Mouse (Mus musculus): ENCODE results near the gene Cyp2c37. TPM values are rescaled to one million over a fixed set of nuclear protein-coding genes. Genes with fewer than 3 reads are reported as not detected.
"Not testable (repeated sequence)": the region's sequence is repeated elsewhere in the genome, so short reads cannot be mapped to it uniquely, and the experiment has no call there.

Gene Cyp2c37
- polyA plus RNA-seq (2015; fragmentation: Nextera tagmentation; extraction: Ambion mirVana), result 0.24 and 0.41 TPM in 2 replicates

DNA sequence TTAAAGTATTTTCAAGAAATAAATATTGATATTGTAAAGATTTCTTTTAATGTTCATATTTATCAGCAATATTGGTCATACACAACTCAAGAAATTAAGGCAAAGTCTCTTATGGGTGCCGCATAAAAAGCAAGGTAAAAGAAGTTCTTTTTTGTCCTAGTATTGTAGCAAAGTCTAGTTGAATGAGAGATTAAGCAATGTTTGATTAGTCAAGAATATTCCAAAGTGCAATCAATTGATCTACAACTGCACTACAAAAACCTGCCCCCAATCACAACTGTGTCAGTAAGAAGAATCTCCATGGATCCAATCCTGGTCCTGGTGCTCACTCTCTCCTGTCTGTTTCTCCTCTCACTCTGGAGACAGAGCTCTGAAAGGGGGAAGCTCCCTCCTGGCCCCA lies at the start of gene Cyp2c37:
Gene Cyp2c37 (plus strand): TSS at position 285 of the 400 bp plus-strand sequence.
- not testable (repeated sequence) for H3K9ac ChIP-seq (ENCODE audit: low read depth, low read length); H3K27me3 ChIP-seq (ENCODE audit: control insufficient read depth, insufficient read depth, low read depth, low read length); ATAC-seq (ENCODE audit: low read depth); H3K9me3 ChIP-seq (replicated peaks; ENCODE audit: control insufficient read depth, low read length); H3K36me3 ChIP-seq (ENCODE audit: control insufficient read depth, insufficient read depth); H3K4me1 ChIP-seq (ENCODE audit: control insufficient read depth, low read depth, low read length); H3K27ac ChIP-seq (ENCODE audit: low read length); H3K4me2 ChIP-seq (ENCODE audit: low read depth, low read length); H3K4me3 ChIP-seq (ENCODE audit: low read depth, low read length)
- 69% methylated on average over 1 of the region's 1 CpGs for WGBS (ENCODE audit: insufficient replicate concordance)

DNA sequence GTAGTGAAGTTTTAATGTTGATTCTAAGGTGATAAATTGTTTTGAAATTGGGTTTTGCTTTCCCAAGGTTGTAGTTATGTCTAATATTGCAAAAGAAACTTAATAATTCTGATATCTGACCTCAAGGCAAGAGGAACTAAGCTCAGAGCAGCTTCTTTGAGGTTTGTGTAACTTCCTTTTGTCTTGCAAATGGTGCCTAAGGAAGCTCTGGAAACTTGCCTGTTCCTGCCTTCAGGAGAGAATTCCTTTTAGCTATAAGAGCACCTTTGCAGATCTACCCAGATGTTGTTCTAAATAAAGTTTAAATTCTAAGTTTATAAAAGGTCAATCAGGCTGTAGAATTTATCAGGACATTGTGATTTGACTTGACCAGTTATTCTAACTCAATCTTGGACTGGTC lies 31.4 kb upstream of the Cyp2c37 start:
- ATAC-seq (ENCODE audit: low read depth); H3K4me1 ChIP-seq (ENCODE audit: control insufficient read depth, low read depth, low read length); H3K9me3 ChIP-seq (replicated peaks; ENCODE audit: control insufficient read depth, low read length); H3K36me3 ChIP-seq (ENCODE audit: control insufficient read depth, insufficient read depth); H3K9ac ChIP-seq (ENCODE audit: low read depth, low read length); H3K27me3 ChIP-seq (ENCODE audit: control insufficient read depth, insufficient read depth, low read depth, low read length); H3K27ac ChIP-seq (ENCODE audit: low read length); H3K4me2 ChIP-seq (ENCODE audit: low read depth, low read length); H3K4me3 ChIP-seq (ENCODE audit: low read depth, low read length): not testable (repeated sequence)

DNA sequence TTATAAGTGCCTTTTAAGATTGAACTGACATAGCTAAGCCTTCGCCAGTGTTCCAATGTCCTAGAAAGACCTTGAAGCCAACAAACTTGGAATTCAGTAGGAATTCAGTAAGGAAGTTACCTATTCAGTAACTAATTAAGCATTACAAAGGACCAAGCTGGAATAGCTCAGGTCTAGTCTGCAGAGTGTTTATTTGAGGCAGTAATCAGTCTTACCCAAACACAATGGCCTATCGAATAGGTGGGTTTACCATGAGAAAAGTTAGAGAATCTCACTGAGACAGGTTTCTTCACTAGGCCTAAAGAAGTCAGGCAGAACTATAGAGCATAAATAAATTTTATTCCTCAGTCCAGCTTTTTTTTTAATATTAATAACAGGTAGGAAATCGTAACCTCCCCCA lies 21.1 kb upstream of the Cyp2c37 start:
- not testable (repeated sequence) for H3K9me3 ChIP-seq (replicated peaks; ENCODE audit: control insufficient read depth, low read length); H3K9ac ChIP-seq (ENCODE audit: low read depth, low read length); H3K4me3 ChIP-seq (ENCODE audit: low read depth, low read length); H3K27me3 ChIP-seq (ENCODE audit: control insufficient read depth, insufficient read depth, low read depth, low read length); H3K4me2 ChIP-seq (ENCODE audit: low read depth, low read length); H3K36me3 ChIP-seq (ENCODE audit: control insufficient read depth, insufficient read depth); ATAC-seq (ENCODE audit: low read depth); H3K4me1 ChIP-seq (ENCODE audit: control insufficient read depth, low read depth, low read length); H3K27ac ChIP-seq (ENCODE audit: low read length)
- 60% methylated on average over 3 of the region's 3 CpGs for WGBS (ENCODE audit: insufficient replicate concordance)

DNA sequence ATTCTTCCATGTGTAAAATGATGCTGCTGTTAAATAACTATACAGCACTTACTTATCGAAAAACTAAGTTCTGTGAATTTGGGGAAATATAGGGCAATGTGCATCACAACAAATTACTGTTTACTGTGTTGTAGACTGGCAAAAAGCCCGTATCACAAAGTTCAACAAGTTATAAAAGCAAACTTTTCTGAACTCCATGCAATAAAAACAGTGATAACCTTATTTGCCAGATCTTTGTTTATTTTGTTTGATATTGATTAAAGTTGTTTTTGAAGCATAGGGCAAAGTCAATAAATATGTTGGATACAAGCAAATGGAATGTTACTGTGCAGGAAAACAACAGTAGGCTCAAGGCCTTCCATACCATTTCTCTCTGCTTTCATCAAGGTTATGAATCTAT lies 2.8 kb upstream of the Cyp2c37 start:
- H3K27ac ChIP-seq (ENCODE audit: low read length), result no peak overlapping the region
- H3K4me2 ChIP-seq (ENCODE audit: low read depth, low read length), result no peak overlapping the region
- no peaks in the 10 kb centered on the region for H3K27me3 ChIP-seq (ENCODE audit: control insufficient read depth, insufficient read depth, low read depth, low read length)
- no peak overlapping the region for H3K9ac ChIP-seq (ENCODE audit: low read depth, low read length)
- WGBS (ENCODE audit: insufficient replicate concordance), result 47% methylated on average over 2 of the region's 2 CpGs
- no peak for ATAC-seq (ENCODE audit: low read depth)
- no peaks in the 10 kb centered on the region for H3K4me1 ChIP-seq (ENCODE audit: control insufficient read depth, low read depth, low read length)
- H3K9me3 ChIP-seq (replicated peaks; ENCODE audit: control insufficient read depth, low read length), result no peaks in the 10 kb centered on the region
- no peak overlapping the region for H3K4me3 ChIP-seq (ENCODE audit: low read depth, low read length)
- no peaks in the 10 kb centered on the region for H3K36me3 ChIP-seq (ENCODE audit: control insufficient read depth, insufficient read depth)

Other genes with a start within 250 kb of the Cyp2c37 start
- gene Cyp2c40, start 179.6 kb upstream of the Cyp2c37 start, polyA plus RNA-seq (2015; fragmentation: Nextera tagmentation; extraction: Ambion mirVana), result 2.7 and 3.6 TPM in 2 replicates
- gene Cyp2c69, start 105.6 kb upstream of the Cyp2c37 start, polyA plus RNA-seq (2015; fragmentation: Nextera tagmentation; extraction: Ambion mirVana), result 0.15 and 0.26 TPM in 2 replicates
- not detected in 2 replicates for gene Cyp2c54, start 81.4 kb downstream of the Cyp2c37 start, polyA plus RNA-seq (2015; fragmentation: Nextera tagmentation; extraction: Ambion mirVana)
- not detected in 2 replicates for gene Cyp2c50, start 97.3 kb downstream of the Cyp2c37 start, polyA plus RNA-seq (2015; fragmentation: Nextera tagmentation; extraction: Ambion mirVana)
- gene Cyp2c70, start 194.9 kb downstream of the Cyp2c37 start, polyA plus RNA-seq (2015; fragmentation: Nextera tagmentation; extraction: Ambion mirVana), result 37.5 and 43.0 TPM in 2 replicates